Comparison of ENCODE assay signal across 8 mouse cellular contexts in the genomic region with DNA sequence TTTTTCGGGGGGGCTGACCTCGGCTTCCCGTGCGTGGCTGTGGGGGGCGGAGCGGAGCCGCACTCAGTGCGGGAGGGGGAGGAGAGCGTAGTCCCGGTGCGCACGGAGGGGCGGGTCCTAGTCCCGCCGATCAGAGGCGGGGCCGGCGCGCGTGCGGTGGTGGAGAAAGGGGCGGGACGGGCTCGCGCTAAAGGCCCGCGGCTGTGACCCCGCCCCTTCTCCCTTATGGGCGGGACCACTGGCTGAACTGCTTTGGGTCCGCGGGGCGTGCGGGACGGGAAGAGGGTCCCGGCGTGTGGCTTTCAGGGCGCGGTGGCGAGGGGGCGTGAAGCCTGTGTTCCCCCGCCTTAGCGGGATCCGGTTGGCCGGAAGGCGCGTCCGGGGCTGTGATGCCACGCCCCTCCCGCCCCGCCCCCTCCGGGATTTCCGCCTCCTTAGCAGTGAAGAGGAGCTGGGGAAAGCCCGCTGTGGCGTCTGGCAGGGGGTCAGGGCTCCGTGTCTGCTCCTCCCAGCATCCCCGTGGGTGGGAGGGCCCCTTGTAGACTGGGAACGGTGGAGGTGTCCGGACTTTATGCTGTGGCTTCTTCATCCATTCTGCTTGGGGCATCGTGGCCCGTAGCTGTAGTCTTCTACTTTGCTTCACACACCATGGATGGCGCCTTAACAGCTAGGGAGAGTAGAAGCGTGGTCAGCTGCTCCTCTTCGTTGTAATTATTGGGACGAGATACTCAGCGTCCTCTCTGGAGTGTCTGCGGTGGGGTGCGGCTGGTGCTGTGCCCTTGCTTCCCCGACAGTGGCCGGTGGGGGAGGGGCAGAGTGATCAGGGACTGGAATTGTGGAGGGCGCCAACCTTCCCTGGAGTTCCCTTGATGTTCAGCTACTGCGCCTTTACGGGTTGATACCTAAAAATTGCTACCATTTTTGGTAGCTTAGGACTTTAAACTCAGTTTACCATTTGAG. TPM values are rescaled to one million over a fixed set of nuclear protein-coding genes. Genes with fewer than 3 reads are reported as not detected.
DNase-seq lines count a peak whose midpoint lies in the region; ATAC-seq lines count a peak whose summit lies in the region.

No protein-coding gene starts in this region.

- peak; percentile 93 for DNase-seq in adrenal gland, postnatal 10 days
- peak; percentile 92 for DNase-seq in embryo, embryonic 9.5 days (ENCODE audit: extremely low spot score)
- peak; percentile 79 to 90 for DNase-seq in gastrocnemius, postnatal 4 days (ENCODE audit: low spot score in 2 of 2)
- peak; percentile 91 for DNase-seq in kidney, adult 11 months
- peak; percentile 90 for DNase-seq in left cerebral cortex, postnatal 4 days
- peak; percentile 99 for DNase-seq in midbrain, embryonic 11.5 days (ENCODE audit: low spot score, missing footprints)
- peak; percentile 85 for DNase-seq in right cerebral cortex, postnatal 4 days
- DNase-seq in yolk sac, embryonic 10.5 days (ENCODE audit: low spot score), result peak; percentile 95

- H3K27ac ChIP-seq in midbrain, embryonic 11.5 days (ENCODE audit: low read depth, low read length), result peak overlapping the region; percentile 97

- H3K4me1 ChIP-seq in midbrain, embryonic 11.5 days (ENCODE audit: control insufficient read depth, insufficient read depth, low read length), result peaks cover 11% of the 10 kb centered on the region

- H3K4me3 ChIP-seq in midbrain, embryonic 11.5 days (ENCODE audit: low read depth, low read length), result peak overlapping the region; percentile 91

- ATAC-seq in midbrain, embryonic 11.5 days (ENCODE audit: low FRiP score), result peak; percentile 28

- H3K9me3 ChIP-seq in midbrain, embryonic 11.5 days (ENCODE audit: control insufficient read depth, low read length), result no peaks in the 10 kb centered on the region

- H3K4me2 ChIP-seq in midbrain, embryonic 11.5 days, result peak overlapping the region; percentile 75

- H3K9ac ChIP-seq in midbrain, embryonic 11.5 days (ENCODE audit: low read length), result peak overlapping the region; percentile 90

- no peaks in the 10 kb centered on the region for H3K27me3 ChIP-seq in midbrain, embryonic 11.5 days (ENCODE audit: control insufficient read depth, insufficient read depth, low read length)

- no peaks in the 10 kb centered on the region; the same call in 1 of the 2 replicates for H3K36me3 ChIP-seq in midbrain, embryonic 11.5 days (ENCODE audit: control insufficient read depth, insufficient read depth, low read length)

- under 1% methylated on average over 67 of the region's 72 CpGs for WGBS in midbrain, embryonic 11.5 days

- intact Hi-C loops in left cerebral cortex, postnatal 4 days (cut with DNase I), result no loop called here

RNA-seq across cellular contexts. Expression of gene Sin3a, which starts 5.1 kb away (rescaled TPM):
- 10 to 100 TPM; 53.0 to 59.1 TPM for total RNA-seq in adrenal gland, postnatal 10 days (2021)
- 10 to 100 TPM; 37.6 to 39.4 TPM for total RNA-seq in gastrocnemius, postnatal 4 days (2021)
- total RNA-seq in left cerebral cortex, postnatal 4 days (2021), result 10 to 100 TPM; 42.4 to 45.8 TPM
- 54.6 and 56.1 TPM in 2 replicates for polyA plus RNA-seq in midbrain, embryonic 11.5 days (2014; fragmentation: Nextera tagmentation; extraction: Ambion mirVana)

RNA-seq across cellular contexts. Expression of gene Man2c1, which starts 53.5 kb away (rescaled TPM):
- total RNA-seq in adrenal gland, postnatal 10 days (2021), result 100 to 1,000 TPM in 1 of 2 experiments, 10 to 100 TPM in 1; 84.2 to 121 TPM
- 10 to 100 TPM; 67.1 to 81.6 TPM for total RNA-seq in gastrocnemius, postnatal 4 days (2021)
- 100 to 1,000 TPM; 190 to 207 TPM for total RNA-seq in left cerebral cortex, postnatal 4 days (2021)
- polyA plus RNA-seq in midbrain, embryonic 11.5 days (2014; fragmentation: Nextera tagmentation; extraction: Ambion mirVana), result 17.5 and 18.0 TPM in 2 replicates

Comparison
In these comparisons a context has a peak if more than half of its experiments do, and no peak if none do; other contexts are left out.
1. Peak in every context shown above with its lines: DNase-seq, ATAC-seq, H3K4me3 ChIP-seq and H3K27ac ChIP-seq.